Mouse (Mus musculus) left cerebral cortex, adult 11 months (tissue): ENCODE measurements around the gene Rarg.

Experiments used
- DNase-seq: peaks from one replicate; pipeline ENCODE4 v3.0.0; 2022; ENCODE audit warnings: low spot score

Gene Rarg

DNA sequence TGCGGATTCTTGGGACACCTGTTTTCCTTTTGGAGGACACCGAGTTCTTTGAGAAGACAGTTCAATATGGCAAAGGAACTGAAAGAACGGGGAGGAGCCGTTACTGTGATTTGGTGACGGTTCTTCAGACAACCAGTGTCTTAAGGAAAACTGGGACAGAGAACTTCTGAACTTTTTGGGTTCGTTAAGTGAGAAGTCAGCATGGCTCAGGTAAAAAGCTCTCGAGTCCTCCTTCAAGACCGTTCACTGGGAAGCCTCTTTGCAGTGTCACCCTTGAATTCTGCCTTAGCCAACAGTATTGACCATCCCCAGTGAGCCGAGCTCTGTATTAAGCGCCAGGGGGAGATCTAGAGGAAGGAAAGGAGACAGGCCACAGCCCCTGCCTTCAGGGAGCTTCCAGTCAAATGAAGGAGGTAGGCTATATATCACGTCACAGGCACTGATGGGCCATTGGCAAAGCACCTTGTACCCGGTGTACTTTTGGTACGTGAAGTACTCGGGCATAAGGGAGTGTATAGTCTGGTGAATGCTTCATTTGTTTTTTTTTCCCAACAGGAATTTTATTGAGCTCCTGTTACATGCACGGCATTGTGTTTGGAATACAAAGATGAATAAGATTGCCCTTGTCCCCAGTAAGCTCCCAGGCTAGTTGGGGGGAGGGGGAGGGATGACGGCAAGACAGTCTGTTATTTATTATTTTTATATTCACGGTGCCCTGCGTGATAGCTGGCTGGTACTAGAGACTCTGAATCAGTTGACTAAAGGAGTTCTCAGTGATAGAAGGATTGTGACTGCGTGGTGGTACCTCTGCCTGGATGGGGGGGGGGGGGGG lies 52.4 kb downstream of the Rarg start, which contains the start of gene Csad:
Csad (minus strand) TSS at position 51 of the 832 bp plus-strand sequence.
- no peak for DNase-seq

- peak; percentile 39 for DNase-seq
Observed at GRCm38 (mm10) chr15:102203835-102204381, 53.4 kb downstream of the Rarg start.

DNA sequence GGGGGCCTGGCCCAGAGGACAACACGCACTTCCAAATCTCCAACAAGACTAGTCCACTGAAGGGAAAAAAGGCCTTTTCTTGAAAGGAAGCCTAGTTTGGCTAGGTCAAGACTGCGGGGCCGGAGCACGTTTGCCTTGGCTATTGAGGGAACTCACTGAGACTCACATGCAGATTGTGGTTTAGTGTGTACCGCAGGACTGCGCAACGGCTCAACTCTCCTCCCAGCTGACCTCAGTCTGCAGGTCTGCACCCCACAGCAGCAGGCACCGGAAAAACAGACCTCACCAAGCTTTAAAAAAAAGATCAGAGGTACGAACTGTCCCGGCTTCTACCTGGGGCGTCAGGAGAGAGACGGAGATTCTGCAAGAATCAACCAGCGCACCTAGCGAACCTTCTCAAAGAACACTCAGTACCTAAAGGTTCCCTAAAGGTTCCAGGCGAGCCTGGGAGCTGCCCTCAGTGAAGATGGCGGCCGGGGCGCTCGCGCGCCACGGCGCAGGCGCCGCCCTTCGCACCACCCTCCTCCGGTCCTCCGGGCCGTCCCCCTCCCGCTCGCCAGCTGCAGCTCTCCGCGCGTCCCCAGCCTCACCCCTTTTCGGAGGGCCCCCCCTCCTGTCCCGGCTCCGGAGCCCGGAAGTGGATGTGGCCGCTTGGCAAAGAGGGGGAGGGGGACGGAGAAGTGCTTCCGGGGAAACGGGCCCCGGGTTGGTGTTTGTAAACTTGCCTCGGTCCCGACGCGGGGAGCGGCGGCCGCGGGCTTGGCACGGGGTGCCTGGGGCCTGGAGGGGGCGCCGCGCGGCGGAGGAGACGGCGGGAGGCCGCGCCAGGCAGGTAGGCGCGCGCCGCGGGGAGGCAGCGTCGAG lies 54.1 kb downstream of the Rarg start, which contains the start of gene Zfp740:
Zfp740 (plus strand) TSS at position 279 of the 864 bp plus-strand sequence.
- peak; percentile 94 for DNase-seq

DNA sequence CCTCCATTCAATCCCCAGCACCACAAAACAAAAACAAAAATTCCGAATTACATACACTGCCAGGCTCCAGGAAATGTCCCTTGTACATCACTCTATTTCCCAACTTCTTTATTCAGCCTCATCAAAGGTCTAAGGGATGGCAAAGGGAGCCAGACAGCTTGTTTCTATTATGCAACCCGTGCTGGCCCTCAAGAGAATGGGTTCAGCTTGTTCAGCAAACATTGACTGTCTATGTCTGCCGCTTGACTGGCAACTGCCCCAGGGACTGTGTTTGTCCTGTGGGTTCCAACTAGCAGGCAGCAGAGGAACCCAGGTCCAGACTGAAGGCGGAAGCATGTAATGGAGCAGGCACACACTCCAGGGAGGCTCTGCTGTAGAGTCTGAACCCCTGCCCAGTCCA lies 58.5 kb downstream of the Rarg start:
- DNase-seq, result no peak

DNA sequence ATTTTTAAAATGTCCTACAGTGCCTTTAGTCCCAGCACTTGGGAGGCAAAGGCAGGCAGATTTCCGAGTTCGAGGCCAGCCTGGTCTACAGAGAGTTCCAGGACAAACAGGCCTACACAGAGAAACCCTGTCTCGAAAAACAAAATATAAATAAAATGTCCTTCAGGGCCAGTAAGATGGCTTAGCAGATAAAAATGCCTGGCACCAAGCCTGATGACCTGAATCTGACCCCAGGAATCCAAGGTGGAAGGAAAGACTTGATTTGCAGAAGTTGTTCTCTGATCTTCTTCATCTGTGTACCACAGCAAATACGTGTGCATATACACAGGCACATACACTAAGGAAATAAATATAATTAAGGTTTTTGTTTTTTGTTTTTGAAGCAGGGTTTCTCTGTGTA lies 61.9 kb downstream of the Rarg start:
- DNase-seq, result no peak

DNA sequence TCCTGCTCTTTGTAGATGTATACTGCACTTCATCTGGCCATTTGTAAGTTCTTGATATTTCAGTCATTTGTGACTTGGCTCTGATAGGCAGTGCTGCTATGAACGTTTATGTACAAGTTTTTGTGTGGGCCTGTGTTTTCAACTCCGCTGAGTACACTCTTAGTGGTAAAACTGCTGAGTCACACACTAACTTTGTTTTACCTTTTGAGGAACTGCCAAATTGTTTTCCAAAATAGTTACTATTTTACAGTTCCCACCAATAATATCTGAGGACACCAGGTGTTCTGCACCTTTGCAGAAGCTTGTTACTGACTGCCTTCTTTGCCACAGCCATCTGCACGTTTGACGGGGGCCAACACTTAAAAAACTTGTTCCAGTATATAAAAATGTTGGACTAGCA lies 62.9 kb downstream of the Rarg start:
- DNase-seq, result no peak

DNA sequence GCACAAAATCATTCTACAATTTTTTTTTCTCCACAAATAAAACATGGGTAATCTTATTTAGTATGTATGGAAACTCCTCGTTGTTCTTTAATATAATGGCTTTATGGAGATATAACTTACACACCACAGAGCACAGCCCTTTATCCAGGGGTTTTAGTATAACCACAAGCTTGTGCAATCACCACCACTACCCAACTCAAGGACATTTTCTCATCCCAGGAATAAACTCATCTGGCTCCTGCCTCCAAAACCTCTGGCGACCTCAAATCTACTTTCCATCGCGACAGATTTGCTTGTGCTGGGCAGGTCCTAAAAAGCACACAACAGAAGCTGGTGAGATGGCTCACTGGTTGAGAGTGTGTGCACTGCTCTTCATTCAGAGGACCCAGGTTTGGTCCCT lies 63.7 kb downstream of the Rarg start:
- no peak for DNase-seq

DNA sequence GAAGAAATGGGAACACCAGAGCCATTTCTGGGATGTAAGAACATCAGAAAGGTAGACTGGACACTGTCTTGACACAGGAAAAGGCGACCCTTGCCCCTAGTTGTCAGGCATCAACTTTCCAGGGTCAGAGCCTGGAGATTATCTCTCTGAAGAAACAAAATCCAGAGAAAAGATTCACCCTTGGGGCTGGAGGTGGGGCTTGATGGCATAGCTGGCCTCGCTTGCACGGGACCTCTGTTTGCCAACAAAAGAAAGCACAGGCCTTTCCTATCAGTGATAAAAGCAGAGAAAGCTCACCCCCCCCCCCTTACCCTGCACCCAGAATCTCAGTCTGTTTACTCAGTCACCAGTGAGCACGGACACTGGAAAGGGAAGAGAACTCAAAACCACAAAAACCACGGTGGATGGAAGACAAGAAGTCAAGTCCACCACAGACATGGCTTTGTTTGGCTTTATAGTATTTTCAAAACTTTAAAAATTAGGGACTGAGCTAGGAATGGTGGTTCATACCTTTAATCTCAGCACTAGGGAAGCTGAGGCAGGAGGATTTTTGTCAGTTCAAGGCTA lies 64.4 kb downstream of the Rarg start:
- DNase-seq, result no peak

- DNase-seq, result no peak
Observed at GRCm38 (mm10) chr15:102192271-102192812, 65.0 kb downstream of the Rarg start.

- no peak for DNase-seq
Observed at GRCm38 (mm10) chr15:102191699-102192098, 65.6 kb downstream of the Rarg start.

DNA sequence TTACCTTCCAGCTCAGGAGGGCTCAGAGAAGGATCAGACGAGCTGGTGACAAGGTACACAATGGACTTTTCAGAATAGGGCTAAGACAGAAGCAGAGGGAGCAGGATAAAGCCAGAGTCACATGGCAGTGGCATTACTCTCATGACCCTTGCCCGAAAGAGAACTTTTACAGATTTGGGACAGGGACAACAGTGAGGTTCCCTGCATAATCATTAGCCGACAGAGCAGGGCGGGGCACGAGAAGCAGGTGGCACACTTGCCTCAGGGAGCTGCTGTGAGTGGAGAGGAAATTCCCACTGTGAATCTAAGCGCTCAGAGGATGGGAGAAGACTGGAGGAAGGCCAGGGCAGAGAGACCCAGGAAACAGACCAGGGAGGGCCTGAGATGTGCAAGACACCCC lies 68.4 kb downstream of the Rarg start:
- no peak for DNase-seq

GRCm38 (mm10) chr15:102188096-102188495 lies 69.2 kb downstream of the Rarg start:
- no peak for DNase-seq

DNA sequence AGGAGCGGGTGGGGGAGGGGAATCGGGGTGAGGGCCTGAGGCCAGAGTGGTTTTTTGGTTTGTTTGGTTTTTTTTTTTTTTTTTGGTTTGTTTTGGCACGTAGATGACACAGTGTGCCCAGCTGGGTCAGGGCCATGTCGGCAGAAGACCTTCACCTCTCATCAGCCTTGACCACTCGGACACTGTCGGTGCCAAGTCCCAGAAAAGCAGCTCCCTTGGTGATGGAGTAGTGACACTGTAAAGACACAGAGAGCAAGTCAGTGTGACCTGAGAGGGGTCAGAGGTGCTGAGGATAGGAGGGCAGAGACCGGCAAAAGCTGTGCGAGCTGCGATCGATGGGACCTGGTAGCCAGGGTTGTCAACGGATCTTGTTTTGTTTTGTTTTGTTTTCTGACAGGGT lies 71.1 kb downstream of the Rarg start:
- DNase-seq, result no peak
